Mouse (Mus musculus): ENCODE measurements around the gene Ccdc22. TPM values are rescaled to one million over a fixed set of nuclear protein-coding genes. Genes with fewer than 3 reads are reported as not detected.

The Ccdc22 gene
- polyA plus RNA-seq (2015; fragmentation: Nextera tagmentation; extraction: Ambion mirVana): 29.9 and 30.2 TPM in 2 replicates

DNA sequence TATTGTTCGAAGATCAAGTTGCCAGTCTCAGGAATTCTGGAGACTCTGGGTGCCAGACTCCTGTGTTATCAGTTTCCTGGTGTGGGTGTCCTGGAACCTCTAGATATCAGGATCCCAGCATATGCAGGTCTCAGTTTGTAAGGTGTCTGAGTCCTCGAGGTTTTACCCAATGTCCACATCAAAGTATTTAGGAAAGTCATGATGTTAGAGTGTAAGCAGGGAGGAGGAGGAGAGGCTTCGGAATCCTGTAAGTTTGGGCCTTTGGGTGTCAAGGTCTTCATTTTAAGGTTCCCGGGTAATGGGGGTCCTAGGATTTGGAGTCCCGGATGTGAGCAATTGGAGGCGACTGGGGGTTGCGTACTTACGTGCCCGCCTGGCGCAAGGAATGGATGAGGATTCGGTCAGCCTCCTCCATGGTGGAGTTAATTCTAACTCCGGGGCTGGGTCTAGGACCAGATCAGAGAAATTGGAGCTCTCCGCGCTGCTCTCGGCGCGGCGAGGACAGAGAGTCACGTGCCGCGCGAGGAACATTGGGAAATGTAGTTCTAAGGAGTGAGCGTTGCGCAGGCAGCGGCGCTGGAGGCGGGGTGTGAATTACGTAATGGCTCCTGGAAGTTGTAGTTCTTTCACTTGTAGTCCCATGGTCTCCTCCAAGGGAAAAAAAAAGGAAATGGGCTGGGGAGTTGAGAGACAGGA, at the start of gene Ccdc22:
Gene Ccdc22 (minus strand): TSS at position 639 of the 696 bp plus-strand sequence.
- Histone ChIP-seq H3K4me1 (replicated peaks; ENCODE audit: control insufficient read depth, insufficient read depth, low read length) (peaks cover 3% of the 10 kb centered on the region; the same call in 1 of the 2 replicates), H3K27me3 (ENCODE audit: control insufficient read depth, insufficient read depth, low read depth, low read length) (no peaks in the 10 kb centered on the region), H3K9ac (ENCODE audit: low read length) (peak within 1 kb of the TSS; percentile 54), H3K9me3 (ENCODE audit: control insufficient read depth, low read length) (no peaks in the 10 kb centered on the region), H3K4me2 (ENCODE audit: low read depth, low read length) (peak within 1 kb of the TSS; percentile 59), H3K27ac (ENCODE audit: low read length) (0 out of 2 replicates have a peak within 1 kb of the TSS, but pooled peaks have one; percentile 18), H3K4me3 (ENCODE audit: low read length) (peak within 1 kb of the TSS; percentile 50), H3K36me3 (ENCODE audit: control insufficient read depth, insufficient read depth, low read length) (no peaks in the 10 kb centered on the region)
- WGBS: 17% methylated on average over 28 of the region's 28 CpGs
- peak; percentile 95 for ATAC-seq (ENCODE audit: low read depth)

- H3K27ac ChIP-seq (ENCODE audit: low read length): peak overlapping the region; percentile 85
- peak; percentile 99 for ATAC-seq (ENCODE audit: low read depth)
- no peaks in the 10 kb centered on the region for H3K36me3 ChIP-seq (ENCODE audit: control insufficient read depth, insufficient read depth, low read length)
- H3K27me3 ChIP-seq (ENCODE audit: control insufficient read depth, insufficient read depth, low read depth, low read length): no peaks in the 10 kb centered on the region
- H3K4me3 ChIP-seq (ENCODE audit: low read length): peak overlapping the region; percentile 57
- WGBS: 12% methylated on average over 25 of the region's 25 CpGs
- H3K9me3 ChIP-seq (ENCODE audit: control insufficient read depth, low read length): no peaks in the 10 kb centered on the region
- H3K9ac ChIP-seq (ENCODE audit: low read length): peak overlapping the region; percentile 82
- no peaks in the 10 kb centered on the region for H3K4me1 ChIP-seq (replicated peaks; ENCODE audit: control insufficient read depth, insufficient read depth, low read length)
- peak overlapping the region; percentile 62 for H3K4me2 ChIP-seq (ENCODE audit: low read depth, low read length)
Measured at GRCm38 (mm10) chrX:7648671-7649304, 43.5 kb upstream of the Ccdc22 start.

DNA sequence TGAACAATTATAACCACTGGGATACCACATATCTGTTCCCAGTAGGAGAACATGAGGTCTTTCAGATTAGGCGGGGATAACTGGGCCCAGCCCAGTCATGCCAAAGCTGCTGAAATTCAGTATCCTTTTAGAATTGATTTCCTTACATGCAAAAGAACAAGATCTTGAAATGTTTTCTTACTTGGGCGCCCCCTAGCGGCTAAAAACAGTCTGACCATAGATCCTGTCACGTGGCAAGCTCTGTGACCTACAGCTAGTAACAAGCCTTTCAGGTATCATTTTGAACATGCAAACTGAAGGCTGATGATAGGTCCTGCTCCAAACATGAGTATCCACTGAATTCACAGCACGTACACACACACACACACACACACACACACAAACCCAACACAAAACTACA, 40.0 kb upstream of the Ccdc22 start:
- 8% methylated on average over 5 of the region's 5 CpGs for WGBS
- no peaks in the 10 kb centered on the region for H3K4me1 ChIP-seq (replicated peaks; ENCODE audit: control insufficient read depth, insufficient read depth, low read length)
- no peak overlapping the region for H3K9ac ChIP-seq (ENCODE audit: low read length)
- H3K9me3 ChIP-seq (ENCODE audit: control insufficient read depth, low read length): no peaks in the 10 kb centered on the region
- no peak for ATAC-seq (ENCODE audit: low read depth)
- no peaks in the 10 kb centered on the region for H3K36me3 ChIP-seq (ENCODE audit: control insufficient read depth, insufficient read depth, low read length)
- H3K27me3 ChIP-seq (ENCODE audit: control insufficient read depth, insufficient read depth, low read depth, low read length): no peaks in the 10 kb centered on the region
- H3K4me3 ChIP-seq (ENCODE audit: low read length): no peak overlapping the region
- no peak overlapping the region for H3K27ac ChIP-seq (ENCODE audit: low read length)
- no peak overlapping the region for H3K4me2 ChIP-seq (ENCODE audit: low read depth, low read length)

DNA sequence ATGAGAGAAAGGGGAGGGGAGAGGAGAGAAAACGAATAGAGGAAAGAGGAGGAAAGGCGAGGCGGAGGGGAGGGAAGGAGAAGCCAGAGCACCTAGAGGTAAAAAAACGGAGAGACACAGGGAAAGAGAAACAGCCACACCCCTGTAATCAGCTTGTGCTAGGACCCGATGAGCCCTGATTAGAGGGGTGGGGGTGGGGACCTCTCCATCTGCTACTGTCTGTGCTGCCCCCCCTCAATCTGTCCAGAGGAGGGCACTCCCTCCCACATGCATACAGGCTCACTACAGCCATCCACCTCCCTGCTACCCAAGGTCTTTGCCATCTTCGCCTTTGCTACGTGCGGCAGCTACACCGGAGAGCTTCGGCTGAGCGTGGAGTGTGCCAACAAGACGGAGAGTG, 35.5 kb upstream of the Ccdc22 start:
- Histone ChIP-seq H3K4me3 (ENCODE audit: low read length) (no peak overlapping the region), H3K36me3 (ENCODE audit: control insufficient read depth, insufficient read depth, low read length) (no peaks in the 10 kb centered on the region), H3K9ac (ENCODE audit: low read length) (no peak overlapping the region), H3K4me2 (ENCODE audit: low read depth, low read length) (no peak overlapping the region), H3K9me3 (ENCODE audit: control insufficient read depth, low read length) (no peaks in the 10 kb centered on the region), H3K4me1 (replicated peaks; ENCODE audit: control insufficient read depth, insufficient read depth, low read length) (no peaks in the 10 kb centered on the region), H3K27ac (ENCODE audit: low read length) (no peak overlapping the region), H3K27me3 (ENCODE audit: control insufficient read depth, insufficient read depth, low read depth, low read length) (peaks cover 3% of the 10 kb centered on the region; the same call in 1 of the 2 replicates)
- ATAC-seq (ENCODE audit: low read depth): no peak
- 25% methylated on average over 12 of the region's 12 CpGs for WGBS

DNA sequence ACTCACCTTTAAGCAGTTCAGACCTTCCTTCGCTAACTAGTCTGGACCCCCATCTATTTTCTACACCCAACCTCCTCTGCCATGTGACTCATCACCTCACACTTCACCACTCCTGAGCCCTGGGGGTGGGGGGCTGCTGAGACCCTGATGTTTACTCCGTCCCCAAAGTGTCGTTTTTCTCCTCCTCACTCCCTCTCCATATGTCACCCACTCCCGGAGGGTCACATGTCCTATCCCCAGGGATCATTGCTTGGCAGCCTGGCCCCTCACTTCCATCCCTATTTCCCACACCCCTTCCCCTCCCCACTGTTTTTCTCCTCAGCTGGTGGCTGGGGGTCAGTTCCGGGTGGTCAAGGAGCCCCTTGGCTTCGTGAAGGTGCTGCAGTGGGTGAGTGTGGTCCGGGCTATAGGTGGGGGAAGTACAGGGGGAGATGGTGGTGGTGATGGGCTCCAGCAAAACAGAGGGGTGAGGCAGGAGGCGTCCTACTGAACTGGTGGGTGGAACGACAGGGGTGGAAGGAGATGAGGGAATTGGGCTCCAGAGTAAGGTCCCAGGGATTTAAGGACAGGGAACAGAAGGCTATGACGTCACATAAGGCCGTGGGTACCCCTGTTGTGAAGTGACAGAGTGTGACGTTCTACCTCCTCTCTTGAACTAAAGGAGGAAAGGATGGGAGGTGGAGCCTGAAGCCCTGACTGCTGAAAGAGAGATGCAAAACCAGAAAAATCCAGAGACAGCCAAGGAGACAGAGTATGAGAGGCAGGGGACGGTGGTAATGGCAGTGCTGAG, 34.4 kb upstream of the Ccdc22 start:
- H3K4me3 ChIP-seq (ENCODE audit: low read length): no peak overlapping the region
- WGBS: 17% methylated on average over 13 of the region's 13 CpGs
- H3K36me3 ChIP-seq (ENCODE audit: control insufficient read depth, insufficient read depth, low read length): no peaks in the 10 kb centered on the region
- H3K4me2 ChIP-seq (ENCODE audit: low read depth, low read length): no peak overlapping the region
- H3K27ac ChIP-seq (ENCODE audit: low read length): no peak overlapping the region
- no peaks in the 10 kb centered on the region for H3K9me3 ChIP-seq (ENCODE audit: control insufficient read depth, low read length)
- no peak overlapping the region for H3K9ac ChIP-seq (ENCODE audit: low read length)
- no peak for ATAC-seq (ENCODE audit: low read depth)
- H3K4me1 ChIP-seq (replicated peaks; ENCODE audit: control insufficient read depth, insufficient read depth, low read length): no peaks in the 10 kb centered on the region
- peaks cover 3% of the 10 kb centered on the region; the same call in 1 of the 2 replicates for H3K27me3 ChIP-seq (ENCODE audit: control insufficient read depth, insufficient read depth, low read depth, low read length)

DNA sequence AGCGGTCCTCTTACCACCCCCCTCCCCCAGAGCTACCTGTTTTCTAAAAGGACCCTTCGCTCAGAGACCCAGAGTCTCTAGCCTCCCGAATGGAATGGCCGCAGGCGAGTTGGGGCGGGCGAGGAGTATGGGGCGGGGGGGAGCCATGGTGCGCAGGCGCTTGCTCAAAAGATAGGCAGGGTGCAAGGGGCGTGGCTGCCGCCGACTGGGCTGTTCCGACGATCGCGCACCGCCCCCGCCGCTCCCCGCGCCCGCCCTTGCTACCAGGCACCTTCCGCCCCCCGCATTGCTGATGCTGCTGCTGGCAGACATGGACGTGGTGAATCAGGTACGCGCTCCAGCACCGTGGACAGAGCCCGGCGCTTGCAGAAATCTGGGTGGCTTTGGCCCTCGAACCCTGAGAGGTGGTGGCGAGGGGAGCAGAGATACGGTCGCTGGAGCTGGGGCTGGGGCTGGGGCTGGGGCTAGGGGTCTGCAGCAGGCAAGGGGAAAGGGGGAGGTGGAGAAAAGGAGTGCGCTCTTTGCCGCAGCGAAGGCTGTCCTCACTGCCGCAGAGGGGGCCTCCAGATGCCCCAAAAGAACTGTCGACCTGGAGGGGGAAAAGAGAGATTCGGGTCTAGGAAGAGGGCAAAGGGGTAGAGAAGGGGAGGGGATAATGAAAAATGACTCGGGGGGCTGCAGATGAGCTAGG, 33.2 kb upstream of the Ccdc22 start, which contains the start of gene Syp:
Gene Syp (plus strand): TSS at position 71 of the 691 bp plus-strand sequence.
- no peak within 1 kb of the TSS for H3K27ac ChIP-seq (ENCODE audit: low read length)
- H3K4me1 ChIP-seq (replicated peaks; ENCODE audit: control insufficient read depth, insufficient read depth, low read length): no peaks in the 10 kb centered on the region
- H3K9me3 ChIP-seq (ENCODE audit: control insufficient read depth, low read length): no peaks in the 10 kb centered on the region
- H3K36me3 ChIP-seq (ENCODE audit: control insufficient read depth, insufficient read depth, low read length): no peaks in the 10 kb centered on the region
- peak within 1 kb of the TSS; percentile 28 for H3K9ac ChIP-seq (ENCODE audit: low read length)
- H3K4me2 ChIP-seq (ENCODE audit: low read depth, low read length): peak within 1 kb of the TSS; percentile 53
- ATAC-seq (ENCODE audit: low read depth): peak; percentile 88
- H3K27me3 ChIP-seq (ENCODE audit: control insufficient read depth, insufficient read depth, low read depth, low read length): peaks cover 3% of the 10 kb centered on the region; the same call in 1 of the 2 replicates
- 12% methylated on average over 42 of the region's 42 CpGs for WGBS
- H3K4me3 ChIP-seq (ENCODE audit: low read length): peak within 1 kb of the TSS; percentile 36

GRCm38 (mm10) chrX:7635101-7635500, 29.8 kb upstream of the Ccdc22 start:
- H3K4me3 ChIP-seq (ENCODE audit: low read length): no peak overlapping the region
- no peaks in the 10 kb centered on the region for H3K9me3 ChIP-seq (ENCODE audit: control insufficient read depth, low read length)
- H3K27me3 ChIP-seq (ENCODE audit: control insufficient read depth, insufficient read depth, low read depth, low read length): peaks cover 3% of the 10 kb centered on the region; the same call in 1 of the 2 replicates
- ATAC-seq (ENCODE audit: low read depth): no peak
- H3K36me3 ChIP-seq (ENCODE audit: control insufficient read depth, insufficient read depth, low read length): no peaks in the 10 kb centered on the region
- 42% methylated on average over 3 of the region's 3 CpGs for WGBS
- no peak overlapping the region for H3K4me2 ChIP-seq (ENCODE audit: low read depth, low read length)
- H3K27ac ChIP-seq (ENCODE audit: low read length): no peak overlapping the region
- H3K9ac ChIP-seq (ENCODE audit: low read length): no peak overlapping the region
- H3K4me1 ChIP-seq (replicated peaks; ENCODE audit: control insufficient read depth, insufficient read depth, low read length): no peaks in the 10 kb centered on the region

GRCm38 (mm10) chrX:7632560-7632959, 27.2 kb upstream of the Ccdc22 start:
- Histone ChIP-seq H3K27me3 (ENCODE audit: control insufficient read depth, insufficient read depth, low read depth, low read length) (no peaks in the 10 kb centered on the region), H3K4me2 (ENCODE audit: low read depth, low read length) (no peak overlapping the region), H3K9ac (ENCODE audit: low read length) (no peak overlapping the region), H3K4me3 (ENCODE audit: low read length) (no peak overlapping the region), H3K27ac (ENCODE audit: low read length) (no peak overlapping the region), H3K9me3 (ENCODE audit: control insufficient read depth, low read length) (no peaks in the 10 kb centered on the region), H3K4me1 (replicated peaks; ENCODE audit: control insufficient read depth, insufficient read depth, low read length) (no peaks in the 10 kb centered on the region), H3K36me3 (ENCODE audit: control insufficient read depth, insufficient read depth, low read length) (no peaks in the 10 kb centered on the region)
- 82% methylated on average over 6 of the region's 6 CpGs for WGBS
- ATAC-seq (ENCODE audit: low read depth): no peak

All from lung, embryonic 16.5 days (tissue).